Mouse (Mus musculus) lung, adult 18-20 months (tissue): ENCODE measurements around the gene Lrtm2.
"Not testable (repeated sequence)": the region's sequence is repeated elsewhere in the genome, so short reads cannot be mapped to it uniquely, and the experiment has no call there.

Experiments used
- DNase-seq, 2 experiments: peaks; one replicate each; pipeline ENCODE4 v3.0.0; 2022; ENCODE audit warnings: mixed read lengths in 2 of 2

Lrtm2 gene

GRCm38 (mm10) chr6:119330506-119330905 is at the start of gene Lrtm2:
Lrtm2 (minus strand) TSS chr6:119330766.
- no peak for DNase-seq

- no peak for DNase-seq
Observed at GRCm38 (mm10) chr6:119378631-119379030, 48.1 kb upstream of the Lrtm2 start.

GRCm38 (mm10) chr6:119377613-119378012 is 47.0 kb upstream of the Lrtm2 start:
- DNase-seq = peak; percentile 30 to 67

- DNase-seq = no peak
Observed at GRCm38 (mm10) chr6:119375035-119375434, 44.5 kb upstream of the Lrtm2 start.

GRCm38 (mm10) chr6:119373000-119373705 is 42.6 kb upstream of the Lrtm2 start:
- no peak for DNase-seq

- no peak for DNase-seq
Observed at GRCm38 (mm10) chr6:119372237-119372636, 41.7 kb upstream of the Lrtm2 start.

- DNase-seq = no peak
Observed at GRCm38 (mm10) chr6:119371624-119372023, 41.1 kb upstream of the Lrtm2 start.

GRCm38 (mm10) chr6:119367382-119367781 is 36.8 kb upstream of the Lrtm2 start:
- DNase-seq = no peak

- DNase-seq = not testable (repeated sequence)
Observed at GRCm38 (mm10) chr6:119366800-119367199, 36.2 kb upstream of the Lrtm2 start.

GRCm38 (mm10) chr6:119363593-119363992 is 33.0 kb upstream of the Lrtm2 start:
- DNase-seq = no peak

GRCm38 (mm10) chr6:119360925-119361702 is 30.5 kb upstream of the Lrtm2 start:
- no peak for DNase-seq

GRCm38 (mm10) chr6:119360250-119360649 is 29.7 kb upstream of the Lrtm2 start:
- not testable (repeated sequence) for DNase-seq

- no peak for DNase-seq
Observed at GRCm38 (mm10) chr6:119358020-119358571, 27.5 kb upstream of the Lrtm2 start.

GRCm38 (mm10) chr6:119352501-119352900 is 21.9 kb upstream of the Lrtm2 start:
- no peak for DNase-seq

GRCm38 (mm10) chr6:119351656-119352055 is 21.1 kb upstream of the Lrtm2 start:
- DNase-seq = no peak

GRCm38 (mm10) chr6:119350703-119351198 is 20.2 kb upstream of the Lrtm2 start:
- DNase-seq = no peak

GRCm38 (mm10) chr6:119348234-119348633 is 17.7 kb upstream of the Lrtm2 start:
- DNase-seq = peak; percentile 64 to 72

GRCm38 (mm10) chr6:119347813-119348212 is 17.2 kb upstream of the Lrtm2 start:
- DNase-seq = no peak

GRCm38 (mm10) chr6:119346257-119346656 is 15.7 kb upstream of the Lrtm2 start:
- no peak for DNase-seq

GRCm38 (mm10) chr6:119341409-119341808 is 10.8 kb upstream of the Lrtm2 start:
- DNase-seq = no peak

GRCm38 (mm10) chr6:119338121-119338912 is 7.8 kb upstream of the Lrtm2 start:
- DNase-seq = no peak

- DNase-seq = no peak
Observed at GRCm38 (mm10) chr6:119337287-119337686, 6.7 kb upstream of the Lrtm2 start.

GRCm38 (mm10) chr6:119336124-119336523 is 5.6 kb upstream of the Lrtm2 start:
- DNase-seq = no peak
